Mouse (Mus musculus) stomach, postnatal 0 days (tissue): ENCODE measurements at regions not wholly inside any gene's neighbourhood (a gene's known extent, or its start where the extent isn't known, plus 50 kb on each side); places are given as distances from the start of the nearest gene placed in this dataset.

Experiments used
- ATAC-seq: fragments of 200-750 bp; cut with Nextera tagmentation; 2 replicates; pipeline ENCODE4 v1.8.0; 2017; ENCODE audit not compliant: low FRiP score, low TSS enrichment
- DNase-seq: peaks from one replicate; pipeline ENCODE4 v3.0.0-alpha.2; 2016; ENCODE audit warnings: low spot score
- H3K27ac ChIP-seq: fragments of 300-500 bp; sonication (generic); replicated peaks from 2 replicates; pipeline ENCODE4 v1.5.1; 2014; ENCODE audit warnings: mild to moderate bottlenecking, control low read depth
- H3K27me3 ChIP-seq: fragments of 300-500 bp; sonication (generic); 2 replicates; pipeline ENCODE4 v1.6.1; 2014; ENCODE audit warnings: low read length; ENCODE audit not compliant: control insufficient read depth, insufficient read depth
- H3K36me3 ChIP-seq: fragments of 300-500 bp; sonication (generic); 2 replicates; pipeline ENCODE4 v1.6.1; 2014; ENCODE audit warnings: low read length, mixed read lengths; ENCODE audit not compliant: control insufficient read depth, insufficient read depth
- H3K4me1 ChIP-seq: fragments of 300-500 bp; sonication (generic); replicated peaks from 2 replicates; pipeline ENCODE4 v1.6.1; 2014; ENCODE audit warnings: antibody characterized with exemption; ENCODE audit not compliant: control insufficient read depth, insufficient read depth
- H3K4me2 ChIP-seq: fragments of 300-500 bp; sonication (generic); replicated peaks from 2 replicates; pipeline ENCODE4 v1.6.1; 2014; ENCODE audit warnings: low read depth, mild to moderate bottlenecking, control low read depth, moderate library complexity
- H3K4me3 ChIP-seq: fragments of 300-500 bp; sonication (generic); 2 replicates; pipeline ENCODE4 v1.5.1; 2014; ENCODE audit warnings: low read depth, low read length, control low read depth
- H3K9ac ChIP-seq: fragments of 300-500 bp; sonication (generic); 2 replicates; pipeline ENCODE4 v1.6.1; 2014; ENCODE audit warnings: mild to moderate bottlenecking, low read length, control low read depth, mixed read lengths
- H3K9me3 ChIP-seq: fragments of 300-500 bp; sonication (generic); 2 replicates; pipeline ENCODE4 v1.6.1; 2016; ENCODE audit warnings: low read length; ENCODE audit not compliant: control insufficient read depth
- CTCF ChIP-seq: IDR thresholded peaks from 2 replicates; pipeline ENCODE4 v1.5.1; 2016; ENCODE audit warnings: antibody characterized with exemption, low read depth, mild to moderate bottlenecking, moderate library complexity
- EP300 ChIP-seq: optimal IDR thresholded peaks from 2 replicates; pipeline ENCODE3; 2016; ENCODE audit warnings: antibody characterized with exemption
- WGBS: fragments of 180-500 bp; shearing (Covaris S2); extraction: QIAGEN DNeasy Blood & Tissue Kit; methylation state at CpG from one replicate; pipeline ENCODE4 v1.1.7; 2014; 5-methylcytosine and 5-hydroxymethylcytosine counted together

DNA sequence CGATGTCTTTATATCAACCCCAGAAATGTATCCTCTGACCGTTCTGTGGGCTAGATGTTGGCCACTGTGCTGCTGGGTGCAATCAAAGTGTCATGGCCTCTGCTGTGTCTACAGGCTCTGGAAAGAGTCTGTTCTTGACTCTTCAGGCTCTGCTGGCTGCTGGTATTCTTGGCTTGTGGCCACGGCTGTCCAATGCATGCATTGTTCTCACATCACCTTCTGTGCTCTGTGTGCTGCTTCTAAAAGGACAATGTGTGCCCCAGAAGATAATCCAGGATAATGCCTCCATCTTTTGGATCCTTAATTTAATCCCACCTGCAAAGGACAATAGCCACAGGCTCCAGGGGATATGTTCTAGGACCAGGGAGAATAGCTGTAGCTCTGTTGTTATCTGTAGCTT, 77.5 kb upstream of the Dapl1 start:
- TF ChIP-seq CTCF (no peak), EP300 (no peak)
- no peak overlapping the region for H3K9ac ChIP-seq
- ATAC-seq: no peak
- no peak overlapping the region for H3K4me2 ChIP-seq
- no peaks in the 10 kb centered on the region for H3K9me3 ChIP-seq
- 77% methylated on average over 3 of the region's 3 CpGs for WGBS
- H3K4me3 ChIP-seq: no peak overlapping the region
- H3K27me3 ChIP-seq: no peaks in the 10 kb centered on the region
- no peak for DNase-seq
- no peaks in the 10 kb centered on the region for H3K4me1 ChIP-seq
- no peaks in the 10 kb centered on the region for H3K36me3 ChIP-seq
- H3K27ac ChIP-seq: no peak overlapping the region

DNA sequence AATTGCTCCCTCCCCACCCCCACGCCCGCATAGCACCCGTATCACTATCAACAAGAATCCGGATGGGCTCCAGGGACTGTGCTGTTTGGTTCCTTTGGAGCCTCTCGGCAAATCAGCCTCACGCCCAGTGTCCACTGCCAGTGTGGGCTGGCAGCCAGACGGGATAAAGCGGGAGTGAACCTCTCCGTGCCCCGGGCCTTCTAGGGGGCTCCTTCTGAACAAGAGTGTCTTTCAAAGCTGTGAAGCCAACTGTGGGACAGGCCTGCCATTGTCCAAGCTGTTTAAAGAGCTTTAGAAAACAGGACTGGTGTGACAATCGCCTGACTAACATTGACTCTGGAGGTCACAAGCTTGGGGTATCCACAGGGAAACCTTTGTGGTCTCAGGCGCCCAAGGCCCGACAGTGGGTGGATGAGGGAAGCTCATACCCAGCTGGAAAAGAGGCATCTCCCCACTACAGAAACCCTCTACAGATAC, 76.9 kb upstream of the Dapl1 start:
- Histone ChIP-seq H3K4me1 (no peaks in the 10 kb centered on the region), H3K27me3 (no peaks in the 10 kb centered on the region), H3K9ac (no peak overlapping the region), H3K36me3 (no peaks in the 10 kb centered on the region), H3K4me2 (no peak overlapping the region), H3K27ac (no peak overlapping the region), H3K4me3 (no peak overlapping the region), H3K9me3 (no peaks in the 10 kb centered on the region)
- no peak for ATAC-seq
- TF ChIP-seq EP300: no peak
- no peak for TF ChIP-seq CTCF
- 62% methylated on average over 13 of the region's 13 CpGs for WGBS
- DNase-seq: peak; percentile 28

DNA sequence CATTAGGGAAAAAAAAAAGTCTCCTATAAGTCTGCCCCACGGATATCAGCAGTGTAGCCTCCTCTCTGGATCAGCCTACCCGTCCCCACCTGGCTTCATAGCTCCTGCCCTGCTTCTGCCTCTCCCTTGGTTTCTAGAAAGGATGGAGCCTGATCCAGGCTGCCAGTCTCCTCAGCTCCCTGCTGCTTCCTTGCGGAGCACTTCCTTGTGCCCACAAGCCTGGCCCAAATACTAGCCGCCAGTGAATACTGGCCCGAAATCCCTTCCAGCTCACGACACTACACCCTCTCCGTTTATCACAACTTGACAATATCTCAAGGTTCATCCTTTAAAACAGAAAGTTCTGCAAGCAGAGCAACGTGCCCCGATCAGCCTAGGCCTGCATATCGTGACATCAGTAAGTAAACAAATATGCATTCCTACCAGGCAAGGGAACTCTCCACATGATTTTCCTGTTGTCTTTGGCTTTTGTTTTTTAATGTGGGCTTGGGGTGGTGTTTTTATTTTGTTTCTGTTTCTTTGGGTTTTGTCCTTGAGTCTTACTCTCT, 76.3 kb upstream of the Dapl1 start:
- Histone ChIP-seq H3K4me1 (no peaks in the 10 kb centered on the region), H3K4me2 (no peak overlapping the region), H3K27me3 (no peaks in the 10 kb centered on the region), H3K9ac (no peak overlapping the region), H3K4me3 (no peak overlapping the region), H3K27ac (0 out of 2 replicates have a peak overlapping the region, but pooled peaks have one; percentile 14), H3K36me3 (no peaks in the 10 kb centered on the region), H3K9me3 (no peaks in the 10 kb centered on the region)
- ATAC-seq (peak; percentile 10; the same call in 1 of the 2 replicates), DNase-seq (no peak)
- WGBS: 58% methylated on average over 10 of the region's 10 CpGs
- no peak for TF ChIP-seq CTCF
- TF ChIP-seq EP300: no peak

DNA sequence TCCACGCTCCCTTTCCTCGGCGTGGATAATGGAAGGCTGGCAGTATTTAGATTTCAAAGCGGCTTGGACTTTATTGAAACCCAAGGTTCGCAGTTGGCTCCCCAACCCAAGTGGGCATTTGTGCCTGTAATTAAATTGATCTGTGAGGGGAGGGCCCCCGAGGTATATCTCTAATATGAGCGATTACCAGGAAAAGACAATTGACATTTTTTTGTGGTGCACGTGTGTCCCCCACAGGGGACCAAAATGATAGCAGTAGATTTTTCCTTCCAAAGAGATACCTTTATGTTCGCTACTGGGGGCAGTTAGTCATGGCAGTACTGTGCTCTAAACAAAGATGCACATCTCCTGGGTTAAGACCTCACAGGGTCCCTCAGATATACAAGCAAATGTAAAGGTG, 69.8 kb upstream of the Dapl1 start:
- 90% methylated on average over 9 of the region's 9 CpGs for WGBS
- H3K27ac ChIP-seq: no peak overlapping the region
- ATAC-seq: no peak

DNA sequence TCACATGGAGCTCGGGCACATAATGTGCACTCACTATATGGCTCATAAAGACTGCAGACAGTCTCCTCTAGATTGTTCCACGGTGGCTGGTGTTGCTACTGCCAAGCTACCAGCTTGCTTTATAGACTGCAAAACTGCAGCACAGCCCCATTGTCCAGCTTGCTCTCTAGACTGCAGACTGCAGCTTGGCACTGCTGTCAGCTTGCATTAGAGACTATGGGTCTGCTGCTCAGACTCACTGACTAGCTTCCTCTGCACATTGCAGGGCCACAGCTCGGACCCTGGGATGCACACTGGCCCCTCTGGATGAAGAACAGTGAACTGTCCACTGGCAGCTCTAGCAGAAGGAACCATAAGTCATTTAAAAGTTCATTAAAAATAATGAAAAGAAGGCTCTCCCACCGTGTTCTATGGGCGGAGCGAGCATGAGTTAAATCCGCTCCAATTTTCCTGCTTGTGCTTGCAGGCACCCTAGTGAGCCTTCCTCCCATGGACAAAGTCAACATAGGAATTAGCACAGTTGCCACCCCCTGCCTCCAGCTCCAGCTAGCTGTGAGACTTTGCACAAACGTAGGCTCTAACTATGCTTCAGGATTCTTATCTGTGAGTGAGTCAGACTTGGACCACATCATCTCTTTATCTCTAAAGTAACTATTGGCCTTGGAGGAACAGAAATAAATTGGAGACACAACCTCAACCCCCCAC, 67.8 kb upstream of the Dapl1 start:
- DNase-seq (peak; percentile 56), ATAC-seq (peak; percentile 85)
- WGBS: 54% methylated on average over 8 of the region's 8 CpGs
- H3K4me1 ChIP-seq: peaks cover 2% of the 10 kb centered on the region; the same call in 1 of the 2 replicates
- no peak for TF ChIP-seq EP300
- peak; percentile 36 for TF ChIP-seq CTCF
- H3K36me3 ChIP-seq: no peaks in the 10 kb centered on the region
- no peak overlapping the region for H3K4me2 ChIP-seq
- H3K9ac ChIP-seq: no peak overlapping the region
- H3K27ac ChIP-seq: peak overlapping the region; percentile 69; the same call in 1 of the 2 replicates
- no peaks in the 10 kb centered on the region for H3K9me3 ChIP-seq
- no peaks in the 10 kb centered on the region for H3K27me3 ChIP-seq
- H3K4me3 ChIP-seq: no peak overlapping the region

More for the DNA sequence above, 69.8 kb upstream of the Dapl1 start:
- DNase-seq: no peak
- H3K27me3 ChIP-seq: no peaks in the 10 kb centered on the region
- H3K4me1 ChIP-seq: 0 out of 2 replicates have a peak, but pooled peaks cover 2% of the 10 kb centered on the region
- H3K9ac ChIP-seq: no peak overlapping the region
- no peak overlapping the region for H3K4me3 ChIP-seq
- H3K4me2 ChIP-seq: no peak overlapping the region
- H3K9me3 ChIP-seq: no peaks in the 10 kb centered on the region
- no peaks in the 10 kb centered on the region for H3K36me3 ChIP-seq
- TF ChIP-seq EP300 (no peak), CTCF (no peak)
